In genomic region chr6:85489717-85490116, GRCm38 (mm10) we compare ENCODE assay signal across 1 mouse cellular context.
TF ChIP-seq lines count a peak whose summit lies in the region.

No protein-coding gene starts in this region.

TF ChIP-seq in ES-E14, 5 proteins besides CTCF, POLR2A, EP300 and RAD21:
- TF ChIP-seq HCFC1 (IDR thresholded peaks at IDR 0.05; ENCODE audit: borderline replicate concordance, insufficient read depth, low read length) (no peak), CHD2 (IDR thresholded peaks at IDR 0.05; ENCODE audit: low read depth, low read length) (no peak), ZC3H11A (IDR thresholded peaks at IDR 0.05; ENCODE audit: borderline replicate concordance, low read depth, low read length) (no peak), MAFK (IDR thresholded peaks at IDR 0.05; ENCODE audit: insufficient read depth, low read depth, low read length) (no peak), ZNF384 (IDR thresholded peaks at IDR 0.05; ENCODE audit: low read depth, low read length) (no peak)
